Mouse (Mus musculus): ENCODE measurements around the gene Lad1. TPM values are rescaled to one million over a fixed set of nuclear protein-coding genes. Genes with fewer than 3 reads are reported as not detected.

Lad1 gene
- polyA plus RNA-seq, 1 experiment: not detected

DNA sequence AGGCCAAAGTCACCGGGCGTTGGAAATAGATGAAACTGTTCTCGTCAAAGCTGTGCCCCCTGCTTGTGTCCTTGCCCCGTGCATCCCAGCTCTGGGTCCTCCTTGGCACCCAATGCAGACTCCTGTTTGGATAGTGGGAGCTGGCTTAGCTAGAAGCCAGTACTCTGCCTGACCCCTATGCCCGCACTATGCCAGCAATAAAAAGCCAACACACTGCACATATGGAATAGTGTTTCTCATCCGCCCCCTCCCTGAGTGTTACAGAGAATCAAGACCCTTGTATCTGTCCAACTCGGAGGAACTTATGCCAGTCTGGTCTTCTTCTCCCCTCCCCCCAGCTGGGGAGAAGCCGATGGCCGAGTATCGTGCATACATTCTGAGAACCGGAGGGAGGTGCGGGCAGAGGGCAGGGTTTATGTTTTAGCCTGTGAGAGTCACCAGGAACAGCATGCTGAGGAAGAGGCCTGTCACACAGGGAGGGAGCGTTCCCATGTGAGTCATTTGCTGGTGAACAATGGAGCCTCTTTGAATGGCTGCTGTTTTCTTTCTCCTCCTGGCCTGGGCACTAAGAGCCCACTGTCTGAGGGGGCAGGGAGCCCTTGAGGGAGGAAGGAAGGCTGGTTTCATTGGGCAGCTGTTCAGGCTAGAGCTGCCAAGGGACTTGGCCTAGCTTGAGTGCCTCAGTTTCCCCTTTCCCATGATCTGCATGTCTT, 33.8 kb downstream of the Lad1 start:
- Histone ChIP-seq H3K27ac (ENCODE audit: insufficient read depth, low read length) (no peak overlapping the region; the same call in 1 of the 2 replicates), H3K4me3 (ENCODE audit: insufficient read depth, low read length) (no peak overlapping the region), H3K4me1 (ENCODE audit: control insufficient read depth, insufficient read depth, low read length) (peaks cover 7% of the 10 kb centered on the region; the same call in 1 of the 2 replicates)
- no peak for TF ChIP-seq POLR2A (IDR thresholded peaks at IDR 0.05; ENCODE audit: low read depth, low read length)
- no peak for TF ChIP-seq CTCF (IDR thresholded peaks at IDR 0.05; ENCODE audit: borderline replicate concordance, insufficient read depth, low read length)

DNA sequence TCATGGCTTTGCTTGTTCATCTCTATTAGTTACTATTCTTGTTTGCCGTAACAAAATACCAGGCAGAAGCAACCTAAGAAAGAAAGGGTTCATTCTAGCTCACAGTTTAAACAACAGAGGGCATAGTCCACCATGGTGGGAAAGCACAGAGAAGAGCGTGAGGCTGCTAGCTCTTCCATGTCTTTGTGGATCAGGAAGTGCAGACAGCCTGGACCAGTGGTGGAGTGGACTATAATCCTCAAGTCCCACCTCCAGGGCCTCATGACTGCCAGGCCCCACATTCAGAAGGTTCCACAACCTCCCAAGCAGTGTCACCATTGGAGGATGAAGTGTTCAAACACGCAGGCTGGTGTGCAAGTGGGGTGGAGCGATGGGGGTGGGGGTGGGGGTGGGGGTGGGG, 34.8 kb downstream of the Lad1 start:
- TF ChIP-seq CTCF (IDR thresholded peaks at IDR 0.05; ENCODE audit: borderline replicate concordance, insufficient read depth, low read length) (no peak), POLR2A (IDR thresholded peaks at IDR 0.05; ENCODE audit: low read depth, low read length) (no peak)
- H3K4me3 ChIP-seq (ENCODE audit: insufficient read depth, low read length): no peak overlapping the region
- peaks cover 7% of the 10 kb centered on the region; the same call in 1 of the 2 replicates for H3K4me1 ChIP-seq (ENCODE audit: control insufficient read depth, insufficient read depth, low read length)
- no peak overlapping the region for H3K27ac ChIP-seq (ENCODE audit: insufficient read depth, low read length)

- no peak overlapping the region for H3K27ac ChIP-seq (ENCODE audit: insufficient read depth, low read length)
- H3K4me1 ChIP-seq (ENCODE audit: control insufficient read depth, insufficient read depth, low read length): peaks cover 7% of the 10 kb centered on the region; the same call in 1 of the 2 replicates
- TF ChIP-seq POLR2A (IDR thresholded peaks at IDR 0.05; ENCODE audit: low read depth, low read length) (no peak), CTCF (IDR thresholded peaks at IDR 0.05; ENCODE audit: borderline replicate concordance, insufficient read depth, low read length) (no peak)
- no peak overlapping the region for H3K4me3 ChIP-seq (ENCODE audit: insufficient read depth, low read length)
These were observed 36.4 kb downstream of the Lad1 start for GRCm38 (mm10) chr1:135854591-135855343.

- no peak for TF ChIP-seq CTCF (IDR thresholded peaks at IDR 0.05; ENCODE audit: borderline replicate concordance, insufficient read depth, low read length)
- no peak for TF ChIP-seq POLR2A (IDR thresholded peaks at IDR 0.05; ENCODE audit: low read depth, low read length)
- H3K4me1 ChIP-seq (ENCODE audit: control insufficient read depth, insufficient read depth, low read length): peaks cover 7% of the 10 kb centered on the region; the same call in 1 of the 2 replicates
- no peak overlapping the region for H3K27ac ChIP-seq (ENCODE audit: insufficient read depth, low read length)
- H3K4me3 ChIP-seq (ENCODE audit: insufficient read depth, low read length): no peak overlapping the region
These were observed 36.9 kb downstream of the Lad1 start for GRCm38 (mm10) chr1:135855344-135855687.

DNA sequence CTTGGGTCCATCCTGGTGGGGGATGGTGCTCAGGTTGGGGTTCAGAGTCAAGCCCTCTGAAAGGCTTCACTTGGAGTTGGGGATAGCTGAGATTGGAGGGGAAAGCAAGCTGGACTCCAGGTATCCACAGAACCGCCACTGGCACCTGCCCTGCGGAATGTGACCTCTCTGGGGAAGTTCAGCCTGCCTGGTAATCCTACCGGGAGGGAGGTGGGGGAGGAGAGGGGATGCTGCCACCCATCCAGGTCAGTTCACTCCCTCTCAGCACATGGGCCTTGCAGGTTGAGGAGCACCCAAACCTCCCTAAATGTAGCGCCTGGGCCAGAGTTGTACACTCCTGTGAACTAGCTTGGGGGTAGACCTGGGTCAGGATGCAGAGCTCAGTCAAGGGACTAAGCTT, 37.7 kb downstream of the Lad1 start:
- no peak overlapping the region for H3K27ac ChIP-seq (ENCODE audit: insufficient read depth, low read length)
- no peak for TF ChIP-seq CTCF (IDR thresholded peaks at IDR 0.05; ENCODE audit: borderline replicate concordance, insufficient read depth, low read length)
- TF ChIP-seq POLR2A (IDR thresholded peaks at IDR 0.05; ENCODE audit: low read depth, low read length): no peak
- H3K4me1 ChIP-seq (ENCODE audit: control insufficient read depth, insufficient read depth, low read length): peaks cover 7% of the 10 kb centered on the region; the same call in 1 of the 2 replicates

GRCm38 (mm10) chr1:135857137-135857775, 38.9 kb downstream of the Lad1 start:
- Histone ChIP-seq H3K4me3 (ENCODE audit: insufficient read depth, low read length) (no peak overlapping the region), H3K27ac (ENCODE audit: insufficient read depth, low read length) (no peak overlapping the region), H3K4me1 (ENCODE audit: control insufficient read depth, insufficient read depth, low read length) (peaks cover 10% of the 10 kb centered on the region; the same call in 1 of the 2 replicates)
- no peak for TF ChIP-seq POLR2A (IDR thresholded peaks at IDR 0.05; ENCODE audit: low read depth, low read length)
- TF ChIP-seq CTCF (IDR thresholded peaks at IDR 0.05; ENCODE audit: borderline replicate concordance, insufficient read depth, low read length): no peak

More for the DNA sequence above, 37.7 kb downstream of the Lad1 start:
- H3K4me3 ChIP-seq (ENCODE audit: insufficient read depth, low read length): no peak overlapping the region

DNA sequence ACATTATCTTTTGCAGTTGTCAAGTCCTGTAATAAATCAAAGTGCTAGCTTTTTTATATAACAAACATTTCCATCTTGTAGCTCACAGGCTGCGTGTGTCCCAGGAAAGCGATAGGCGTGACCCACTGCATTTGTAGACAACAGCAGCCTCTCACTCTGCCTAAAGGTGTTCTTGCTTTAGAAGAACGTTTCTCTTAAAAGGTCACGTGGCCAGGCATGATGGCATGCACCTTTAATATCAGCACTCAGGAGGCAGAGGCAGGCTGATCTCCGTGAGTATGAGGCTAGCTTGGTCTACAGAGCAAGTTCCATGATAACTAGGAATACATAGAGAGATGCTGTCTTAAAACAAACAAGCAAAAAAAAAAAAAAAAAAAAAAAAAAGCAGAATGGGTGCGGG, 40.1 kb downstream of the Lad1 start:
- TF ChIP-seq POLR2A (IDR thresholded peaks at IDR 0.05; ENCODE audit: low read depth, low read length) (no peak), CTCF (IDR thresholded peaks at IDR 0.05; ENCODE audit: borderline replicate concordance, insufficient read depth, low read length) (no peak)
- Histone ChIP-seq H3K4me3 (ENCODE audit: insufficient read depth, low read length) (no peak overlapping the region), H3K27ac (ENCODE audit: insufficient read depth, low read length) (no peak overlapping the region), H3K4me1 (ENCODE audit: control insufficient read depth, insufficient read depth, low read length) (peaks cover 12% of the 10 kb centered on the region; the same call in 1 of the 2 replicates)

- no peak overlapping the region for H3K4me3 ChIP-seq (ENCODE audit: insufficient read depth, low read length)
- peaks cover 12% of the 10 kb centered on the region; the same call in 1 of the 2 replicates for H3K4me1 ChIP-seq (ENCODE audit: control insufficient read depth, insufficient read depth, low read length)
- TF ChIP-seq POLR2A (IDR thresholded peaks at IDR 0.05; ENCODE audit: low read depth, low read length): no peak
- TF ChIP-seq CTCF (IDR thresholded peaks at IDR 0.05; ENCODE audit: borderline replicate concordance, insufficient read depth, low read length): no peak
- H3K27ac ChIP-seq (ENCODE audit: insufficient read depth, low read length): no peak overlapping the region; the same call in 1 of the 2 replicates
These were observed 42.7 kb downstream of the Lad1 start for GRCm38 (mm10) chr1:135861091-135861490.

DNA sequence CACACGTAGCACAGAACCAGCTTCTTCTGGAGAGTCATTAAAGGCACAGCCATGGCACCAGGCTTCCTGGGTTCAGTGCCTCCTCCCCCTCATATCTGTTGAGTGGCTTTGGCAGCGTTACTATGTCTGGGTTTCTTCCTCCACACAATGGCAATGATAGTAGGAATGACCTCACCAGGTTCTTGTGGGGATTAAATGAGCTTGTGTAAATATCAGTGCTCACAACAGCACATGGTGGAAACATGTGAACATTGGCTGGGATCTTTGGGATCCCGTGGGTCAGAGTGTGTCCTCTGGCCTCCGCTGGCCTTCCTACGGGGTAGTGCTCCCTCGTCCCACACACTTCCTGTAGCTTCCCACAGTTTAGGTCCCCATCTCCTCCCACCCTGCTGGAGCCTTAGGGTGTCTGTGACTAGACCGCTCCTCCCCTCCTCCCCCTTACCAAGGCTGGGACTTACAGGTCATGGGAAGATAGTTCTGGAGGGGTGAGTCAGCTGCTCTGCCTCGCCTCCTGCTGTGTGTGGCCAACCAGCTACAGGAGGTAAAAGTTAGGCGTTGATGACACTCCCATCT, 43.7 kb downstream of the Lad1 start:
- Histone ChIP-seq H3K4me1 (ENCODE audit: control insufficient read depth, insufficient read depth, low read length) (peaks cover 12% of the 10 kb centered on the region; the same call in 1 of the 2 replicates), H3K4me3 (ENCODE audit: insufficient read depth, low read length) (no peak overlapping the region), H3K27ac (ENCODE audit: insufficient read depth, low read length) (peak overlapping the region; percentile 30)
- TF ChIP-seq CTCF (IDR thresholded peaks at IDR 0.05; ENCODE audit: borderline replicate concordance, insufficient read depth, low read length): no peak
- TF ChIP-seq POLR2A (IDR thresholded peaks at IDR 0.05; ENCODE audit: low read depth, low read length): no peak
